Comparison of ENCODE assay signal across 25 mouse cellular contexts in the genomic region with DNA sequence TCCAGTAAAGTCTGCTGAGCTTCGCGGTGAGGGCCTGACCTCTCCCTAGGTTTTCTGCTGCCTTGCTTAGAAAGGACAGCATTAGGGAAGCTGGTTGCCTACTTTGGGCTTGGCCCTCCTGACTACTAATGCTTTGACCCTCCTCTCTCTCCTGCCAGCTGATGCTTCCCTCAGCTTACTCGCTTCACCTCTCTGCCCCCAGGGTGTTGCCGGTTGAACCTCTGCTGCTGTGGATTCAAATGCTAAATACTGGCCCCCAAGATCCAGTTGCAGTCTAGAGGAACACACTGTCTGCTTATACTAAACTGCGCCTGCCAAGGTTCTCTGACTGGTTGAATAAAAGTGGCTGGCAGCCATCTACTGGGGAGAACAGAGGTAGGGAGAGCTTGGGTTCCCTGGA.
"Had no signal": no experiment of that assay in that cellular context is flagged by ENCODE, and none has a peak within 500 bp of the region (broad histone marks: within the 10 kb centered on the region; RNA-seq: fewer than 3 reads in every experiment).

No protein-coding gene starts in this region.

- H3K27me3 ChIP-seq: heart, embryonic 12.5 days; hindbrain, embryonic 12.5 days; intestine, embryonic 15.5 days; limb, embryonic 13.5 days; limb, embryonic 15.5 days; liver, embryonic 12.5 days had no signal

- H3K9me3 ChIP-seq: heart, embryonic 10.5 days; heart, embryonic 12.5 days; hindbrain, embryonic 12.5 days; intestine, embryonic 15.5 days; limb, embryonic 13.5 days; limb, embryonic 15.5 days; liver, embryonic 12.5 days had no signal

- H3K9ac ChIP-seq: heart, embryonic 12.5 days; hindbrain, embryonic 12.5 days; hindbrain, embryonic 14.5 days; intestine, embryonic 15.5 days; limb, embryonic 13.5 days; limb, embryonic 15.5 days; liver, embryonic 12.5 days had no signal

- H3K4me2 ChIP-seq: heart, embryonic 12.5 days; hindbrain, embryonic 12.5 days; hindbrain, embryonic 14.5 days; intestine, embryonic 15.5 days; limb, embryonic 13.5 days; limb, embryonic 15.5 days; liver, embryonic 12.5 days had no signal

- H3K4me3 ChIP-seq: gastrocnemius, adult 2 months; heart, embryonic 10.5 days; heart, embryonic 12.5 days; hindbrain, embryonic 12.5 days; intestine, embryonic 15.5 days; layer of hippocampus, adult 2 months; limb, embryonic 13.5 days; limb, embryonic 15.5 days; liver, embryonic 12.5 days had no signal

- ATAC-seq: inflammation-experienced regulatory T-cells, adult 6 months; intestine, embryonic 15.5 days; intestine, postnatal 0 days; liver, embryonic 12.5 days had no signal

- H3K27ac ChIP-seq: gastrocnemius, adult 2 months; heart, embryonic 10.5 days; hindbrain, embryonic 12.5 days; hindbrain, embryonic 14.5 days; intestine, embryonic 15.5 days; layer of hippocampus, adult 2 months; limb, embryonic 13.5 days; limb, embryonic 15.5 days; liver, embryonic 12.5 days had no signal

- DNase-seq: gastrocnemius, adult 2 months; gastrocnemius, postnatal 10 days; gastrocnemius, postnatal 25 days; heart, adult 18-20 months; heart, postnatal 10 days; heart, postnatal 4 days; kidney, adult 18-20 months; kidney, adult 8-10 months; kidney, postnatal 10 days; kidney, postnatal 25 days; kidney, postnatal 4 days; layer of hippocampus, adult 9-11 months; layer of hippocampus, postnatal 36 days; left cerebral cortex, postnatal 4 days had no signal

- H3K4me1 ChIP-seq: heart, embryonic 10.5 days; heart, embryonic 12.5 days; intestine, embryonic 15.5 days; limb, embryonic 13.5 days; limb, embryonic 15.5 days; liver, embryonic 12.5 days had no signal

- H3K36me3 ChIP-seq: heart, embryonic 10.5 days; heart, embryonic 12.5 days; hindbrain, embryonic 12.5 days; intestine, embryonic 15.5 days; limb, embryonic 13.5 days; limb, embryonic 15.5 days; liver, embryonic 12.5 days had no signal
